Mouse (Mus musculus) erythroblast, embryonic 14.5 days (primary cell): ENCODE results near the gene Ephb1. TPM values are rescaled to one million over a fixed set of nuclear protein-coding genes. Genes with fewer than 3 reads are reported as not detected.

Source experiments
- H3K27me3 ChIP-seq: 2 replicates; pipeline ENCODE4 v1.6.1; 2012; ENCODE audit warnings: inconsistent platforms; ENCODE audit not compliant: control insufficient read depth
- H3K36me3 ChIP-seq: 2 replicates; pipeline ENCODE4 v1.6.1; 2012; ENCODE audit warnings: mild to moderate bottlenecking, inconsistent platforms; ENCODE audit not compliant: control insufficient read depth
- H3K4me1 ChIP-seq: 2 replicates; pipeline ENCODE4 v1.6.1; 2012; ENCODE audit warnings: inconsistent platforms; ENCODE audit not compliant: control insufficient read depth
- H3K4me3 ChIP-seq: replicated peaks from 2 replicates; pipeline ENCODE3; 2012; ENCODE audit warnings: moderate library complexity, mild to moderate bottlenecking, inconsistent platforms
- H3K9me3 ChIP-seq: 2 replicates; pipeline ENCODE4 v1.6.1; 2012; ENCODE audit warnings: low read length, inconsistent platforms, mixed read lengths; ENCODE audit not compliant: control insufficient read depth
- GATA1 ChIP-seq: IDR thresholded peaks from 2 replicates; pipeline ENCODE4 v1.6.1; 2012; ENCODE audit warnings: low read length, inconsistent platforms, mixed read lengths
- TAL1 ChIP-seq: IDR thresholded peaks from 3 replicates; pipeline ENCODE4 v1.6.1; 2012; ENCODE audit warnings: low read length, inconsistent platforms, mixed read lengths
- polyA plus RNA-seq: library from polyadenylated mRNA; stranded (reverse); fragments of >175 nt; gene quantifications from 2 replicates; pipeline ENCODE4 v1.2.3, GENCODE M21; 2012

The Ephb1 gene
- polyA plus RNA-seq, 1 experiment, result not detected

DNA sequence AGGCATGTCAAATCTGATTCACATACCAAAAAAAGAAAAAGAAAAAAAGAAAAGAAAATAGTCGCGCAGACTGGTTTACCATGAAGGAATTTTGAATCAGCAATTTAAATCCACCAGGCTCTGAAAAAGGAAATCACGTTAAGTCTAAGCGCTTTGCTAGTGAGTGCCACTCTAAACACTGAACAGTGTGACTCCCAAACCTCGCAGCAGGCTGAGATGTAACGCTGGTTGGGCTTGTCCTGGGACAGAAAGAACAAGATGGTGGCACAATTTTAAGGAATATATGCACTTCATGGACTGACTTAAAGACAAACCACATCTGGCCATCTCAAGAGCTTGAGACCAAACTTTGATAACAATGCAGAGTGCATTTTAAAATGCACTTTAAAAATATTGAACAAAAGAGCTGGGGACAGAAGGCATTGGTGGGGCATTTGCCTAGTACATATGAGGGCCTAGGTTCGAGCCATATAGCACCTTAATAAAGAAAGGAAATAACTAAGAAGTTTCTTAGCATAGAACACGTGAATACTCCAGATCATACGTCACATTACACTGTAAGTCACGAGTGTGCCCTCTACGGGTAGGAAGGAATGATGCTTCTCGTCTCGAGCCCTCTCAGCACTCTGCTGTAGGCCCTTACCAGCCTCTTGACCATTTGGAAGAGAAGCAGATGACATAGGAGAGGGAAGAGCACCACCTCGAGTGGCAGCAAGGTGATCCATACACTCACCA, 16.7 kb upstream of the Ephb1 start:
- Histone ChIP-seq H3K9me3 (no peaks in the 10 kb centered on the region; the same call in 1 of the 2 replicates), H3K36me3 (no peaks in the 10 kb centered on the region), H3K27me3 (no peaks in the 10 kb centered on the region), H3K4me3 (no peak overlapping the region), H3K4me1 (no peaks in the 10 kb centered on the region)
- no peak for TF ChIP-seq GATA1

GRCm38 (mm10) chr9:102370141-102370540, 15.6 kb upstream of the Ephb1 start:
- no peak for TF ChIP-seq GATA1
- no peak for TF ChIP-seq TAL1

GRCm38 (mm10) chr9:102369141-102369540, 14.6 kb upstream of the Ephb1 start:
- H3K27me3 ChIP-seq, result no peaks in the 10 kb centered on the region
- no peak for TF ChIP-seq TAL1
- TF ChIP-seq GATA1, result no peak
- H3K9me3 ChIP-seq, result no peaks in the 10 kb centered on the region; the same call in 1 of the 2 replicates

More at GRCm38 (mm10) chr9:102370141-102370540, 15.6 kb upstream of the Ephb1 start:
- Histone ChIP-seq H3K9me3 (no peaks in the 10 kb centered on the region; the same call in 1 of the 2 replicates), H3K4me3 (no peak overlapping the region), H3K36me3 (no peaks in the 10 kb centered on the region), H3K27me3 (no peaks in the 10 kb centered on the region), H3K4me1 (no peaks in the 10 kb centered on the region)

DNA sequence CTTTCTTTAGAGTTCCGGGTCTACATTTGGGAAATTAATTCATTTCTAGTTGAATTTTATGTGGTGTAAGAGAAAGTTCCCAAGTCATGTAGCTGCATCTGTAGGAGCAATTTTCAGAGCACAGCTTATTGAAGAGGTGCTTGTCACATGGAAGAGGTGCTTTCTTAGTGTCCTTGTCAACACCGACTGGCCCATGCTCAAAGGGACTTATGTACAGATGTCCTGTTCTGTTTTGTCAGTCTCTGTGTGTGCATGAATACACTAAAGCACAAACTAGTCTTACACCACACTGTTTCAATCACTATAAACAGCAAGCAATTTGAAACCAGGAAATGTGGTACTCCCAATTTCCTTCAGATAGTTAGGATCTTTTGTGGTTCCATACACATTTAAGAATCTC, 13.3 kb upstream of the Ephb1 start:
- H3K4me1 ChIP-seq, result no peaks in the 10 kb centered on the region
- TF ChIP-seq TAL1 (no peak), GATA1 (no peak)
- no peaks in the 10 kb centered on the region for H3K36me3 ChIP-seq
- H3K9me3 ChIP-seq, result no peaks in the 10 kb centered on the region; the same call in 1 of the 2 replicates
- H3K4me3 ChIP-seq, result no peak overlapping the region
- no peaks in the 10 kb centered on the region for H3K27me3 ChIP-seq

More at GRCm38 (mm10) chr9:102369141-102369540, 14.6 kb upstream of the Ephb1 start:
- Histone ChIP-seq H3K36me3 (no peaks in the 10 kb centered on the region), H3K4me1 (no peaks in the 10 kb centered on the region), H3K4me3 (no peak overlapping the region)

- Histone ChIP-seq H3K36me3 (no peaks in the 10 kb centered on the region), H3K4me3 (no peak overlapping the region)
- TF ChIP-seq TAL1 (no peak), GATA1 (no peak)
These were observed 11.0 kb upstream of the Ephb1 start for GRCm38 (mm10) chr9:102365536-102365935.

DNA sequence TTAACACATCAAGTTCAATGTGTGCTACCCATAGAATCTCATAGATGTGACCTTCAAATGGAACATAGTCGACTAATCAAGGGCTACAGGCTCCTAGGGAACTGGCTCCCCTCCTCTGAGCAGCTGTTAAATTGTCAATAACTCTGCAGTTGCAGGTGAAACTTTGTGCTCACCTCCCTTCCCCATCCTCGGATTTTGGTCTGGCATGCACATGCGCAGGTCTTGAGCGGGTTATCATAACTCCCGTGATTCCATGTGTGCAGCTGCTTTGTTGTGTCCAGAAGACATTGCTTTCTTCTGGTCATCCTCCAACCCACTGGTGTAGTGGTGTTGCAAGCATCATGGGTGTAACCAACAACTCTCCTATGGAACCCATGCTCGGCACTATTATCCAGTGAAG, 4.8 kb upstream of the Ephb1 start:
- H3K9me3 ChIP-seq, result no peaks in the 10 kb centered on the region

More at GRCm38 (mm10) chr9:102365536-102365935, 11.0 kb upstream of the Ephb1 start:
- no peaks in the 10 kb centered on the region for H3K27me3 ChIP-seq
- no peaks in the 10 kb centered on the region for H3K4me1 ChIP-seq
- no peaks in the 10 kb centered on the region; the same call in 1 of the 2 replicates for H3K9me3 ChIP-seq

DNA sequence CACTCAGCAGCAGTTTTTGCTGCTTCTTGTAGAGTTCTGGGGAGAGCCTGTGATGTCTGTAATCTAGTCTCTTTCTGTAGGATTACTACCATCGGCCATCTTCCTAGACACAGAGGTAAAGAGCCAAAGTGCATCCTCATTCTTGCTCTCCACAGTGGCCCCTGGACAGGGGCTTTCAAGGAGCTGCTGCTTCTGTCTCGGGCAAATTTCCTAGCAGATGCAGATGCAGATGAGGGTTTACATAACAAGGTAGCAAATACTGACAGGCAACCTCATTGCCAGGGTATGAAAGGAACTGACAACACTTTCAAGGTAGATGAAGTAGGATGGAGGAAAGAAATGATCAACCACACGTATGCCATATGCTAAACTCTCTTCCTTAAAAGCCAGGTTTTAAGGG, 4.2 kb upstream of the Ephb1 start:
- Histone ChIP-seq H3K27me3 (peaks cover 13% of the 10 kb centered on the region), H3K9me3 (no peaks in the 10 kb centered on the region), H3K4me1 (no peaks in the 10 kb centered on the region), H3K4me3 (no peak overlapping the region), H3K36me3 (no peaks in the 10 kb centered on the region)
- TF ChIP-seq GATA1 (no peak), TAL1 (no peak)

More for the DNA sequence above, 4.8 kb upstream of the Ephb1 start:
- no peaks in the 10 kb centered on the region for H3K36me3 ChIP-seq
- H3K27me3 ChIP-seq, result peaks cover 7% of the 10 kb centered on the region
- TF ChIP-seq GATA1 (no peak), TAL1 (no peak)
- H3K4me3 ChIP-seq, result no peak overlapping the region
- H3K4me1 ChIP-seq, result no peaks in the 10 kb centered on the region

- no peak for TF ChIP-seq TAL1
- no peak for TF ChIP-seq GATA1
- Histone ChIP-seq H3K4me1 (no peaks in the 10 kb centered on the region), H3K27me3 (peaks cover 20% of the 10 kb centered on the region), H3K36me3 (no peaks in the 10 kb centered on the region), H3K4me3 (no peak overlapping the region), H3K9me3 (no peaks in the 10 kb centered on the region)
These were observed 3.5 kb upstream of the Ephb1 start for GRCm38 (mm10) chr9:102358011-102358410.

DNA sequence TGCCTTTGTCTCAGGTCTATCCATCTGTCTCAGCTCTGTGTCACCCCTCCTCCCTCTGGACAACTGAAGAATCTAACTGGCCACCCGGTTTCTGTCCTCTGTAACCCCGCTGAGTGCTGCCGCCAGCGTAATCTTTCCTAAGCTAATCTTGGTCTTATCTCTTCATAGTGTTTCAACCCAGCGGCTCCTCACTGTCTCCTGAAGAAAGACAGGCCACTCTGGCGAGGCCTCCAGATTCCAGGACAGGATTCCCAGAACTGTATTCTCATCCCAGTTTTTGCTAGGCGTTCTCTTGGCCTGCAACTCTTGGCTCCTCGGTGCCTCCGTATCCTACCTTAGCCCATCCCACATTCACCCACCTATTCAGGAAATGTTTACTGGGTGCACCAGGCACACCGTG, 2.0 kb upstream of the Ephb1 start:
- no peak for TF ChIP-seq GATA1
- TF ChIP-seq TAL1, result no peak
- Histone ChIP-seq H3K9me3 (no peaks in the 10 kb centered on the region), H3K4me1 (no peaks in the 10 kb centered on the region), H3K36me3 (no peaks in the 10 kb centered on the region), H3K4me3 (no peak overlapping the region), H3K27me3 (peaks cover 35% of the 10 kb centered on the region)
